13 mouse cellular contexts compared by ENCODE assay signal in genomic region chr11:121552846-121553457, GRCm38 (mm10). TPM values are rescaled to one million over a fixed set of nuclear protein-coding genes. Genes with fewer than 3 reads are reported as not detected.
DNase-seq lines count a peak whose midpoint lies in the region; ATAC-seq and TF ChIP-seq lines count a peak whose summit lies in the region.
"Had no signal": no experiment of that assay in that cellular context is flagged by ENCODE, and none has a peak within 500 bp of the region (broad histone marks: within the 10 kb centered on the region; RNA-seq: fewer than 3 reads in every experiment).

No protein-coding gene starts in this region.

- H3K36me3 ChIP-seq in lung, embryonic 14.5 days (ENCODE audit: insufficient read depth) = no peaks in the 10 kb centered on the region
- peaks cover 10% of the 10 kb centered on the region for H3K36me3 ChIP-seq in forebrain, embryonic 13.5 days (ENCODE audit: poor library complexity, severe bottlenecking)

- H3K27me3 ChIP-seq in lung, embryonic 14.5 days (ENCODE audit: insufficient read depth, low read length) = no peaks in the 10 kb centered on the region
- H3K27me3 ChIP-seq in forebrain, embryonic 13.5 days = no peaks in the 10 kb centered on the region
- H3K27me3 ChIP-seq: hindbrain, embryonic 13.5 days; liver, embryonic 12.5 days had no signal

- no peak for TF ChIP-seq POLR2A in embryonic fibroblast, embryonic 13.5 days (IDR thresholded peaks at IDR 0.05; ENCODE audit: low read depth, low read length)

- TF ChIP-seq CTCF in lung, embryonic 14.5 days (IDR thresholded peaks at IDR 0.05; ENCODE audit: low read depth) = no peak
- TF ChIP-seq CTCF in embryonic fibroblast, embryonic 13.5 days (IDR thresholded peaks at IDR 0.05; ENCODE audit: borderline replicate concordance, insufficient read depth, low read length) = no peak

- peak; percentile 42 for DNase-seq in gastrocnemius, postnatal 14 days
- no peak for DNase-seq in gastrocnemius, adult 8-10 months (ENCODE audit: low spot score in 2 of 2)
- peak; percentile 24 for DNase-seq in lung, embryonic 14.5 days
- no peak for DNase-seq in lung, adult 18-20 months
- DNase-seq in urinary bladder, postnatal 25 days (ENCODE audit: low spot score) = no peak
- DNase-seq: adrenal gland, postnatal 25 days; lung, postnatal 36 days had no signal

- no peak overlapping the region for H3K4me3 ChIP-seq in lung, embryonic 14.5 days (ENCODE audit: low read depth, low read length)
- no peak overlapping the region for H3K4me3 ChIP-seq in embryonic fibroblast, embryonic 13.5 days (ENCODE audit: insufficient read depth, low read length)
- no peak overlapping the region for H3K4me3 ChIP-seq in forebrain, embryonic 13.5 days
- H3K4me3 ChIP-seq: hindbrain, embryonic 13.5 days; liver, embryonic 12.5 days had no signal

- WGBS in lung, embryonic 14.5 days = 82% methylated on average over 7 of the region's 7 CpGs
- WGBS in forebrain, embryonic 13.5 days = 94% methylated on average over 7 of the region's 7 CpGs

- no peak for ATAC-seq in lung, embryonic 14.5 days (ENCODE audit: insufficient read depth)
- ATAC-seq in forebrain, embryonic 13.5 days = no peak
- ATAC-seq: intestine, embryonic 16.5 days; liver, embryonic 12.5 days had no signal

- H3K9me3 ChIP-seq in lung, embryonic 14.5 days (ENCODE audit: low read depth, low read length) = no peaks in the 10 kb centered on the region
- no peaks in the 10 kb centered on the region for H3K9me3 ChIP-seq in forebrain, embryonic 13.5 days (replicated peaks)
- H3K9me3 ChIP-seq: hindbrain, embryonic 13.5 days; liver, embryonic 12.5 days had no signal

- intact Hi-C loops in gastrocnemius, postnatal 14 days (cut with DNase I; ENCODE audit: low total_unique reads) = no loop called here

- peaks cover 16% of the 10 kb centered on the region; the same call in 1 of the 2 replicates for H3K4me1 ChIP-seq in lung, embryonic 14.5 days (ENCODE audit: insufficient read depth)
- H3K4me1 ChIP-seq in embryonic fibroblast, embryonic 13.5 days (ENCODE audit: control insufficient read depth, insufficient read depth, low read length) = peaks cover 17% of the 10 kb centered on the region
- peaks cover 33% of the 10 kb centered on the region for H3K4me1 ChIP-seq in forebrain, embryonic 13.5 days

- H3K9ac ChIP-seq in lung, embryonic 14.5 days = no peak overlapping the region
- no peak overlapping the region for H3K9ac ChIP-seq in forebrain, embryonic 13.5 days
- H3K9ac ChIP-seq: hindbrain, embryonic 13.5 days; liver, embryonic 12.5 days had no signal

- H3K4me2 ChIP-seq in lung, embryonic 14.5 days = no peak overlapping the region
- no peak overlapping the region for H3K4me2 ChIP-seq in forebrain, embryonic 13.5 days
- H3K4me2 ChIP-seq: hindbrain, embryonic 13.5 days; liver, embryonic 12.5 days; midbrain, embryonic 11.5 days had no signal

- no peak overlapping the region for H3K27ac ChIP-seq in lung, embryonic 14.5 days (ENCODE audit: low read depth)
- peak overlapping the region; percentile 27; the same call in 1 of the 2 replicates for H3K27ac ChIP-seq in embryonic fibroblast, embryonic 13.5 days (ENCODE audit: insufficient read depth, low read length)
- H3K27ac ChIP-seq in forebrain, embryonic 13.5 days = no peak overlapping the region
- H3K27ac ChIP-seq: hindbrain, embryonic 13.5 days; liver, embryonic 12.5 days had no signal

RNA-seq across cellular contexts. Expression of gene Zfp750, which starts 33.8 kb away (rescaled TPM):
- not detected for total RNA-seq in gastrocnemius, postnatal 14 days (2021)
- under 1 TPM; 0.51 to 0.80 (median 0.68) TPM for total RNA-seq in gastrocnemius, adult 8-10 months (2022)
- 0.09 and 0.34 TPM in 2 replicates for polyA plus RNA-seq in lung, embryonic 14.5 days (2014; fragmentation: Nextera tagmentation; extraction: Ambion mirVana)
- polyA plus RNA-seq in embryonic fibroblast, embryonic 13.5 days (2011; ENCODE audit: insufficient read length, low read depth, missing spikeins) = 0.35 TPM in 1 of 2 replicates, not detected in the other
- 0.19 and 0.44 TPM in 2 replicates for polyA plus RNA-seq in forebrain, embryonic 13.5 days (2015; fragmentation: Nextera tagmentation; extraction: Ambion mirVana)

Comparison
In these comparisons a context has a peak if more than half of its experiments do, and no peak if none do; other contexts are left out.
1. DNase-seq: peak in gastrocnemius, postnatal 14 days (single experiment) and lung, embryonic 14.5 days (single experiment); none in gastrocnemius, adult 8-10 months (0 of 2), lung, adult 18-20 months (0 of 2) and urinary bladder, postnatal 25 days (single experiment).